Mouse (Mus musculus) megakaryocyte, adult 5-6 weeks (primary cell): ENCODE results near the gene Vamp9. TPM values are rescaled to one million over a fixed set of nuclear protein-coding genes. Genes with fewer than 3 reads are reported as not detected.

Experiments used
- total RNA-seq, 2 experiments: library from RNA; stranded (forward) in 1 of 2; stranded (reverse) in 1 of 2; fragments of 153-499, 151-499 nt in 1 of 2; fragments of 221-1000, 200-1000 nt in 1 of 2; gene quantifications; 2 replicates each; pipeline versions ENCODE4 v1.2.3 to v1.2.4; 2015 to 2017

Gene Vamp9
- total RNA-seq, 2 experiments from 2014 or later: not detected

Other genes starting within 250 kb of the Vamp9 start
- gene Rasgef1b, start 177.2 kb upstream of the Vamp9 start, total RNA-seq (2015): 0.68 and 0.85 TPM in 2 replicates
- gene Rasgef1b, start 177.2 kb upstream of the Vamp9 start, total RNA-seq (2017): 0.81 and 1.2 TPM in 2 replicates
- gene Hnrnpd, start 72.7 kb downstream of the Vamp9 start, total RNA-seq (2015): 268 and 281 TPM in 2 replicates
- 99.0 and 176 TPM in 2 replicates for gene Hnrnpd, start 72.7 kb downstream of the Vamp9 start, total RNA-seq (2017)
- 0.51 and 2.3 TPM in 2 replicates for gene 4930524J08Rik, start 72.8 kb downstream of the Vamp9 start, total RNA-seq (2015)
- gene 4930524J08Rik, start 72.8 kb downstream of the Vamp9 start, total RNA-seq (2017): 0.44 and 1.7 TPM in 2 replicates
- 196 and 214 TPM in 2 replicates for gene Hnrnpdl, start 133.4 kb downstream of the Vamp9 start, total RNA-seq (2015)
- gene Hnrnpdl, start 133.4 kb downstream of the Vamp9 start, total RNA-seq (2017): 356 and 360 TPM in 2 replicates
- gene Enoph1, start 133.7 kb downstream of the Vamp9 start, total RNA-seq (2015): 32.5 and 35.1 TPM in 2 replicates
- 35.4 and 36.5 TPM in 2 replicates for gene Enoph1, start 133.7 kb downstream of the Vamp9 start, total RNA-seq (2017)